Mouse (Mus musculus): ENCODE measurements around the gene Aqp5.

The Aqp5 gene

GRCm38 (mm10) chr15:99638124-99638485 is 47.5 kb downstream of the Aqp5 start:
- no peak for DNase-seq (ENCODE audit: low spot score)

- DNase-seq (ENCODE audit: low spot score) = no peak
Observed at GRCm38 (mm10) chr15:99642622-99643021, 52.0 kb downstream of the Aqp5 start.

- no peak for DNase-seq (ENCODE audit: low spot score)
Observed at GRCm38 (mm10) chr15:99643832-99644231, 53.2 kb downstream of the Aqp5 start.
